Mouse (Mus musculus) stomach, embryonic 14.5 days (tissue): ENCODE measurements around the gene Mbnl1. TPM values are rescaled to one million over a fixed set of nuclear protein-coding genes. Genes with fewer than 3 reads are reported as not detected.

Experiments used
- ATAC-seq: fragments of 200-750 bp; cut with Nextera tagmentation; 2 replicates; pipeline ENCODE4 v1.8.0; 2017; ENCODE audit warnings: low read depth, moderate TSS enrichment; ENCODE audit not compliant: insufficient number of reproducible peaks, insufficient read depth, low FRiP score
- H3K27ac ChIP-seq: fragments of 300-500 bp; sonication (generic); 2 replicates; pipeline ENCODE4 v1.5.1; 2014; ENCODE audit warnings: mild to moderate bottlenecking, low read length, moderate library complexity, mixed read lengths
- H3K27me3 ChIP-seq: fragments of 300-500 bp; sonication (generic); 2 replicates; pipeline ENCODE4 v1.6.1; 2014; ENCODE audit warnings: low read length, control low read depth, mixed read lengths; ENCODE audit not compliant: control insufficient read depth, insufficient read depth
- H3K36me3 ChIP-seq: fragments of 300-500 bp; sonication (generic); 2 replicates; pipeline ENCODE4 v1.6.1; 2014; ENCODE audit warnings: mild to moderate bottlenecking, control low read depth, low read length, moderate library complexity, mixed read lengths; ENCODE audit not compliant: control insufficient read depth, insufficient read depth
- H3K4me1 ChIP-seq: fragments of 300-500 bp; sonication (generic); 2 replicates; pipeline ENCODE4 v1.6.1; 2014; ENCODE audit warnings: low read length, control low read depth, mixed read lengths; ENCODE audit not compliant: control insufficient read depth, insufficient read depth
- H3K4me2 ChIP-seq: fragments of 300-500 bp; sonication (generic); replicated peaks from 2 replicates; pipeline ENCODE4 v1.6.1; 2014; ENCODE audit warnings: low read depth, low read length, control low read depth
- H3K4me3 ChIP-seq: fragments of 300-500 bp; sonication (generic); 2 replicates; pipeline ENCODE4 v1.5.1; 2014; ENCODE audit warnings: low read depth, low read length, control low read depth
- H3K9ac ChIP-seq: fragments of 300-500 bp; sonication (generic); replicated peaks from 2 replicates; pipeline ENCODE4 v1.6.1; 2014; ENCODE audit warnings: low read depth, mild to moderate bottlenecking, control low read depth, low read length, moderate library complexity, mixed read lengths
- H3K9me3 ChIP-seq: fragments of 300-500 bp; sonication (generic); 2 replicates; pipeline ENCODE4 v1.6.1; 2016; ENCODE audit warnings: low read depth, low read length, control low read depth; ENCODE audit not compliant: control insufficient read depth
- WGBS: fragments of 180-500 bp; shearing (Covaris S2); extraction: QIAGEN DNeasy Blood & Tissue Kit; methylation state at CpG from one replicate; pipeline ENCODE4 v1.1.7; 2014; 5-methylcytosine and 5-hydroxymethylcytosine counted together
- polyA plus RNA-seq: library from polyadenylated mRNA; unstranded; fragments of >200 nt; fragmentation: Nextera tagmentation; extraction: Ambion mirVana; gene quantifications from 2 replicates; pipeline ENCODE4 v1.2.1, GENCODE M21; 2014

The Mbnl1 gene
- polyA plus RNA-seq, 1 experiment from 2014 or later: 151 TPM

DNA sequence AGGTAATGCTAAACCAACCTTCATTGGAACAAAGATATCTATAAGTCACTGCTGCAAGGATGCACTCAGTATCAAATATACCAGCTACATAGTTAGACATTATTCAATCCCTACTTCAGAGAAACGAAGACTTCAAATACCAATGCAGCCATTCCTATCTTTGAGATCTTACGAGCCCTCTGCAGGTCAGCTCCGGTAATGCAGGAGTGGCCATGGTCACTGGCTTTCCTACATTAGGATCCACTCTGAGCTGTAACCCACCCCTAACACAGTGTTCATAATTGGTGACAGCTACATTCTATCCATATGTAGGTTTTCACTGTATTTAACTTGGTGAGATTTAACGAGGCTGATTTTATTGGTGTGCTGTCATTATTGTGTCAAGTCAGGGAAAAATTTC, 129.1 kb downstream of the Mbnl1 start:
- no peak overlapping the region for H3K9ac ChIP-seq

DNA sequence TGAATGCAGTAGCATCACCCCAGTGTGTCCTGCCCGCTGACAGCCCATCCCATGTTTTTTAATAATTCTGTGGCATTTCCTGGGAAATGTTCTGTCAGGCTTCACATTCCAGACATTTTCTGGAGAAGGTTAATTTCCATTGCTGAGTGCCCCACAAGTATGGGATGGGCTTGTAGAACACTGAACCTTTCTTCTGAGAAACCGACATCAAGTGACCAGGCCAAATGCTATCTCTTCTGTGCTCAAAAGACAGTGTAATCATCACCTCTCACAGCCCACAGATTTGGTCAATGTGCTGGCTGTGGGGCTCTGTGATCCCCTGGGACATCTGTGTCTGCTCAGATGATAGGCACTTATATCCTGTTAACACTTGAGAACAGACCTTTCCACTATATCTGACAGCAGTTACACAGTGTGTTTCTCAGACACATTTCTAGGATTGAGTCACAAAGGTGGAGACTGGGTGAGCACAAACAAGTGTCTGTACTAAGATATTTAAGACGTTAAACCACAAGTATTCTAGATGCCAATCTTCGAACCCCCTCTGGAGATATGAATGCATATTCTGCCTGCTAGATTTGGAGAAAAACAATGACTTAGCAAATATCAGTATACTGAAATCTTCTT, 130.4 kb downstream of the Mbnl1 start:
- Histone ChIP-seq H3K9me3 (no peaks in the 10 kb centered on the region), H3K9ac (no peak overlapping the region), H3K36me3 (no peaks in the 10 kb centered on the region; the same call in 1 of the 2 replicates), H3K27ac (no peak overlapping the region), H3K4me2 (no peak overlapping the region), H3K4me1 (no peaks in the 10 kb centered on the region), H3K4me3 (no peak overlapping the region), H3K27me3 (no peaks in the 10 kb centered on the region)
- WGBS: 81% methylated on average over 4 of the region's 4 CpGs
- peak; percentile 69; the same call in 1 of the 2 replicates for ATAC-seq

More for the DNA sequence above, 129.1 kb downstream of the Mbnl1 start:
- H3K9me3 ChIP-seq: no peaks in the 10 kb centered on the region
- no peak overlapping the region for H3K4me3 ChIP-seq
- H3K4me1 ChIP-seq: no peaks in the 10 kb centered on the region
- no peak overlapping the region for H3K4me2 ChIP-seq
- no peaks in the 10 kb centered on the region; the same call in 1 of the 2 replicates for H3K36me3 ChIP-seq
- no peak for ATAC-seq
- no peak overlapping the region for H3K27ac ChIP-seq
- H3K27me3 ChIP-seq: no peaks in the 10 kb centered on the region
- WGBS: 22% methylated on average over 4 of the region's 4 CpGs

DNA sequence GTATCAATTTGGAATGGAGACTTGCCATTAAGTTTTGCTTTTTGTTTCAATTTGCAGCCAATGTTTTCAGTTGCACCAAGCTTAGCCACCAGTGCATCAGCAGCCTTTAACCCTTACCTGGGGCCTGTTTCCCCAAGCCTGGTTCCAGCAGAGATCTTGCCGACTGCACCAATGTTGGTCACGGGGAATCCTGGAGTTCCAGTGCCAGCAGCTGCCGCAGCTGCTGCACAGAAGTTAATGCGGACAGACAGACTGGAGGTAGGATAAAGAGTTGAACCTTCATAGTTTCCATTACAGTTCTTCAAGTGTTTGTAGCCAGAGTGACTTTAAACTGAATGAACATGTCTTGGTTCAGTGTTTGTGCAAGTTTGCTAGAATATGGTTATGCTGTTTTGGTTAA, 131.0 kb downstream of the Mbnl1 start:
- no peak overlapping the region for H3K4me3 ChIP-seq
- 93% methylated on average over 4 of the region's 4 CpGs for WGBS
- H3K36me3 ChIP-seq: no peaks in the 10 kb centered on the region; the same call in 1 of the 2 replicates
- H3K9me3 ChIP-seq: no peaks in the 10 kb centered on the region
- no peak overlapping the region for H3K9ac ChIP-seq
- no peaks in the 10 kb centered on the region for H3K27me3 ChIP-seq
- no peak for ATAC-seq
- no peak overlapping the region for H3K27ac ChIP-seq
- H3K4me1 ChIP-seq: no peaks in the 10 kb centered on the region
- H3K4me2 ChIP-seq: no peak overlapping the region

DNA sequence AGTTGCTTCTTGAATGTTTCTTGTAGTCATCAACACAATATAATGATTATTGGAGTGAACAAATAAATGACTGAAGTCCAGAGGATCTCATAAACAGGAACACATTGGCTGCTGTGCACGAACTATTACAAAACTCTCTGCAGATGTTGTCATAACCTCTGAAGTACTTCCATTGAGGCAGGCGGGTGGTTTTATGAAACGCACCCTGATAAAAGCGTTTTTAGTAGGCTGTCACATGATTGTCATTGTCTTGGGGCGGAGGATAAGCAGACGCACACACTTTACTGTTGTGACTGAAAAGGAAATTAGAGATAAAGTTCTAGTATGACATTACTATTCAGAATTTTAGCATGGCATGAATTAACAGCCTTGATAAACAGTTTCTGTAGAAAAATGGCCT, 131.6 kb downstream of the Mbnl1 start:
- Histone ChIP-seq H3K9ac (no peak overlapping the region), H3K9me3 (no peaks in the 10 kb centered on the region), H3K36me3 (no peaks in the 10 kb centered on the region; the same call in 1 of the 2 replicates), H3K27me3 (no peaks in the 10 kb centered on the region), H3K4me1 (no peaks in the 10 kb centered on the region), H3K27ac (no peak overlapping the region), H3K4me3 (no peak overlapping the region), H3K4me2 (no peak overlapping the region)
- 84% methylated on average over 6 of the region's 6 CpGs for WGBS
- ATAC-seq: no peak

DNA sequence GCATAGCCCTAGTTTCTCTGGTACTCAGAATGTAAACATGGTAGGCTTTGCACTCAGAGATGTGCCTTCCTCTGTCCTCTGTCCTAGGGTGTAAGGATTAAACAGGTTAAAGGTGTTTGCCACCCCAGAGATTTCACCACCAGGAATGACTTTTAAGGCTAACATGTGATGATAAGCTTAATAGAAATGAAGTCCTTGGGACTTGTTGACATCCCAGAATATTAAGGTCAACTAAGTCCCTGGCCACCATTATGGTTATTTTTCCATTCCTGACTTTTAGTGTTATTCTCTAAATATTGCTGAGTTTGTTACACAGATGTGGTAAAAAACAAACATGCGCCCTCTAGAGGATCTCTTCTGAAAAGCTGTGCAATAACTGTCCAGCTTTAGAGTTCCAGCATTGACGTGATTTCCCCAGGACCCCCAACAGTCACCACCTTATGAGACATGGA, 136.3 kb downstream of the Mbnl1 start:
- no peak for ATAC-seq
- no peak overlapping the region for H3K27ac ChIP-seq
- no peak overlapping the region for H3K4me2 ChIP-seq
- H3K4me3 ChIP-seq: no peak overlapping the region
- 24% methylated on average over 2 of the region's 2 CpGs for WGBS
- no peak overlapping the region for H3K9ac ChIP-seq
- no peaks in the 10 kb centered on the region for H3K4me1 ChIP-seq
- peaks cover 6% of the 10 kb centered on the region for H3K36me3 ChIP-seq
- H3K27me3 ChIP-seq: no peaks in the 10 kb centered on the region
- H3K9me3 ChIP-seq: no peaks in the 10 kb centered on the region

DNA sequence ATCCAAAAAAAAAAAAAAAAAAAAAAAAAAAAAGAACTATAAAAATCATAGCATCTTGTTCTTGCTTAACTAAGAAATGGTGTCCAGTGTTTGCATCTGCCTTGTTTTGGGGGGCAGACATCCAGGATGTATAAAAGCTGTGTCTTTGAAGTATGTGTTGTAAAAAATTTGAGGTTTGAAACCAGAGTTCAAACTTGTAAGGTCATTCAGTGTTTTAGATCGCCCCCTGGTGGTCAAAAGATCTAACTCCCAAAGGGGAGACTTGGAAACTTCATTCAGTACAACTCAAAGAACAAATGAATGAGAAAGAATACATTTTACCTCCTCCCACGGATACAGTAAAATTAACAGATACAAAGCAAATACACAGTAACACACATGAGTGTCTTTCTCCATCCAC, 139.2 kb downstream of the Mbnl1 start:
- WGBS: 25% methylated on average over 2 of the region's 2 CpGs
- Histone ChIP-seq H3K4me3 (no peak overlapping the region), H3K27me3 (no peaks in the 10 kb centered on the region), H3K4me2 (no peak overlapping the region), H3K4me1 (no peaks in the 10 kb centered on the region), H3K36me3 (peaks cover 8% of the 10 kb centered on the region), H3K9me3 (no peaks in the 10 kb centered on the region), H3K9ac (no peak overlapping the region), H3K27ac (no peak overlapping the region)
- no peak for ATAC-seq

DNA sequence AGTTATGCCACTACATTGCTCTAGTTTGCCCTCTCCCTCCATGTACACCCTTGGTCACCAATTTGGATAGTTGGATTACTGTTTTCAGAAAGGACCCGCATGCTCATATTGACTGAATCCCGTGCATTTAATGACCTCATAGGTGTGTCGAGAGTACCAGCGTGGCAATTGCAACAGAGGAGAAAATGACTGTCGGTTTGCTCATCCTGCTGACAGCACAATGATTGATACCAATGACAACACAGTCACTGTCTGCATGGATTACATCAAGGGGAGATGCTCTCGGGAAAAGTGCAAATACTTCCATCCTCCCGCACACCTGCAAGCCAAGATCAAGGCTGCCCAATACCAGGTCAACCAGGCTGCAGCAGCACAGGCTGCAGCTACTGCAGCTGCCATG, 140.5 kb downstream of the Mbnl1 start:
- no peak overlapping the region for H3K9ac ChIP-seq
- H3K4me2 ChIP-seq: no peak overlapping the region
- no peak for ATAC-seq
- 86% methylated on average over 7 of the region's 7 CpGs for WGBS
- peaks cover 8% of the 10 kb centered on the region for H3K36me3 ChIP-seq
- H3K4me3 ChIP-seq: no peak overlapping the region
- no peaks in the 10 kb centered on the region for H3K9me3 ChIP-seq
- H3K4me1 ChIP-seq: no peaks in the 10 kb centered on the region
- no peaks in the 10 kb centered on the region for H3K27me3 ChIP-seq
- H3K27ac ChIP-seq: no peak overlapping the region

DNA sequence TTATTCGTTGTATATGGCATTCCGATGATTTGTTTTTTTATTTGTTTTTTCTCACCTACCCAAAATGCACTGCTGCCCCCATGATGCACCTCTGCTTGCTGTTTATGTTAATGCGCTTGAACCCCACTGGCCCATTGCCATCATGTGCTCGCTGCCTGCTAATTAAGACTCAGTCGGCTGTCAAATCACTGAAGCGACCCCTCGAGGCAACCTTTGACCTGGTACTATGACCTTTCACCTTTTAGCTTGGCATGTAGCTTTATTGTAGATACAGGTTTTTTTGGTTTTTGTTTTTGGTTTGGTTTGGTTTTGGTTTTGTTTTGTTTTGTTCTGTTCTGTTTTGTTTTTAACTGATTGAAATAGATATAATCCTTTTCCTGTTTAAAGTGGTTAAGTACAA, 141.9 kb downstream of the Mbnl1 start:
- Histone ChIP-seq H3K36me3 (peaks cover 8% of the 10 kb centered on the region), H3K9me3 (no peaks in the 10 kb centered on the region), H3K9ac (no peak overlapping the region), H3K4me2 (no peak overlapping the region), H3K4me1 (no peaks in the 10 kb centered on the region), H3K27ac (no peak overlapping the region), H3K4me3 (no peak overlapping the region), H3K27me3 (no peaks in the 10 kb centered on the region)
- 87% methylated on average over 7 of the region's 7 CpGs for WGBS
- ATAC-seq: no peak

DNA sequence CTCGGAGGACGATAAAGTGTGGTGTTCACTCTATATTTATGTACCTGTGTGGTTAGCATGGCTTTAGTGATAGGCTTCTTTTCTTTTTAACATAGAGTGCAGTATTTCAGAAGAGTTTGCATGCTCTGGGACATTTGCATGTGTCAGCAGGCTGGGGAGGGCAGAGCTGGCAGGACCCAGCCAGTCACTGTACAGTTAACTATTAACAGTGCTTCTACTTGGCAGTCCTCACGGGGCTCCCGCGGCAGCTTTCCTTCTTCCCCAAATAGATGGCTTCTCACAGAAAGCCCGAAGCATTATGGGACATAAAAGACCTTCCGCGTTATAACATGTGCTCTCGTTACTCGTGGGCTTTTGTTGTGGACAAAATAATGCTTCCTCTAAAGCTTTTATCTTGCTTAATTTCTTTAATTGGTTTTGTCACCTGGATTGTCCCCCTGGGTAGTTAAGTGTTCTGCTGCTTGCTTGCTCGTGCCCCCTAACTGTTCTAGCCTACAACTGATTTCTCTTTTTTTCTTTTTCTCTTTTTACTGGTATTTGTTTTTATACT, 142.5 kb downstream of the Mbnl1 start:
- ATAC-seq: no peak
- Histone ChIP-seq H3K36me3 (peaks cover 8% of the 10 kb centered on the region), H3K9me3 (no peaks in the 10 kb centered on the region), H3K4me2 (no peak overlapping the region), H3K27me3 (no peaks in the 10 kb centered on the region), H3K4me1 (no peaks in the 10 kb centered on the region), H3K9ac (no peak overlapping the region), H3K27ac (no peak overlapping the region), H3K4me3 (no peak overlapping the region)
- WGBS: 79% methylated on average over 11 of the region's 11 CpGs
